Mouse (Mus musculus): ENCODE measurements around the gene Trmt5.

The Trmt5 gene

DNA sequence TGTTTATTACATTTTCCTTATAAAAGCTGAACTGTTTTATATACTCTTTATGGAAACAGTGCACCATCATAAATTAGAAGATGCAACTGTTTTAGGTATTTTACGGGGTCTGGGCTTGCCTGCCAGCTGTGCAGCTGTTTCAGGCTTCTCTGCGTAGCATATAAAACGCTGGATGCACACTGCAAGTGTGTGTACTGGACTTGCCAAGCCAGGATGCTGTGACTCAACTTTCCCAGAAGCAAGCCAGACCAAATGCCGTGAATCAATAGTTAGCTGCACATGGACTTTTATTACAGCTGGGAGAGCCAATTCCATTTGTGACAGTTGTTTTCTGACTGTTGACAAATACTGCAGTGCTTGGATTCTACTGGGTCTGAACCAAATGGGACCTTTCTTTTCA, 16.6 kb downstream of the Trmt5 start:
- no peak for DNase-seq (ENCODE audit: low spot score in 2 of 2)

DNA sequence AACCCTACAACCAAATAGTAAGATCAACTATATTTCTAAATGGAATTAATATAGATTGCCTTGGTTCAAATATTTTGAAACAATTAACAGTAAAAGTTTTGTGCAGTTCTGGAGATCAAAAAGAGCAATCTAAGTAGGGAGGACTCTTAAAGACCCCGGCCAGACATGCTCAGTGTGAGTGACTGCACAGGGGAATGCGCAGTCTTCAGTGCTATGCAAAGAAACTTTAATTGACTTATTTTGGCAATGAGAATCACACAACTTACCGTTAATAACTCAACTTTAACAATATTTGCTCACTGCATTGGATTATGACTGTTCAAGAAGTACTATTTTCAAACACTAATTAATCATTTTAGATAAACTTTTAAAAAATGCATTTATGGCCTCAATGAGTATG, 17.0 kb downstream of the Trmt5 start:
- no peak for DNase-seq (ENCODE audit: low spot score in 2 of 2)

DNA sequence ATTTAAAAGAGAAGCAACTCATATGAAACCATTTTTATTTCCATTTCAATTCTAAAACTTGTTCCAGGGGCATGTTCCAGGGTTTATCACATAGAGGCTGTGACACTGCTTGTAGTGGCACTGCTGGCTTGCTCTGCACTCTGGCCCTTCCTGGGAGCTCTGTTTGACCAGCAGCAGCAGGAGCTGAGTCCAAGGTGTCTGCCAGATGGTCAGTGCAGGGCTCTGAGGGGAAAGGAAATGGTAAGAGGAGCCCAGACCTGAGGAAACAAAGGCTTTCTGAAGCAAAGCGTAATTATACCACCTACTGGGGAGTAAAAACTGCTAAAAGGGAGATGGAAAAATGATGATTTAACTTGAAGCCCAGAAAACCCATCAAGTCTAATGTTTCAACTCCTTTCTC, 18.0 kb downstream of the Trmt5 start:
- no peak for DNase-seq (ENCODE audit: low spot score in 2 of 2)

DNA sequence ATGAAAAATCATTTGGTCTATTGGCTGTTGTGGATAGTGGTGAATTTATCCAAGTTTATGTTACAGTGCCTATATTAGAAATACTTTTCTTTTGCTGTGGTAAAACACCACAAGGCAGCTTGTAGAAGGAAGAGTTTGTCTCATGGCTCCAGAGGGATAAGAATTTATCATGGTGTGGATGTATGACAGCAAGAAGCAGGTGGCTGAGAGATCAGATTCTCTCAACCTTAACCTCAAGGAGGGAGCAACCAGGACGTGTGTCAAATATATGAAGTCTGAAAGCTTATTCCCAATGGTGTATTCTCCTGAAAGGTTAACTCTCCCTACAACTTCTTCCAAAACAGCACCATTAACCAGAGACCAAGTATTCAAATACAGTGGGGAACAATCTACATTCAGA, 19.9 kb downstream of the Trmt5 start:
- DNase-seq (ENCODE audit: low spot score in 2 of 2), result no peak

DNA sequence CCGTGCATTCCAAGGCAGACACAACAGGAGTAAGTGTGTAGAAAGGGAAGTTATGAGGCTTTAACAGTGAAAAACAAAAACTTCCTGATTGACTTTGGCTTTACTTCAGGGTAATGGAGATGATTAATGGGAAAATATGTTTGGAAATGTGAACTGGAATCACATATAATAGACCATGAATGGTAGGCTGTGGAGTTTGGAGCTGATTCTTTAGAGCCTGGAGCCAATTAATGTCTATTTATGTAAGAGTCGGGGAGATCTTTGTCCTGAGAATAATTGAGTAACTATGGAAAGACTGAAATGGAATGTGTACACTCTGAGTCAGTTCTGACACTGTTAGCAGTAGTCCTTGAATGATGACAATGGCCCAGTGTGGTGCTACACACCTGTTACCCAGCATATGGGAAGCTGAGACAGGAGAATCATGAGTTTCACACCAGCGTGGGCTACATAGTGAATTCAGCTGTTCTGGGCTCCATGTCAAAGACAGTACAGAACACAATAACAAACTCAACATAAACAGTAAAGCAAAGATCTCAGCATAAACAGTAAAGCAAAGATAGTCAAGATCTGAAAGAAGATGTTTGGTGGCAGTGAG, 21.0 kb downstream of the Trmt5 start:
- DNase-seq (ENCODE audit: low spot score in 2 of 2), result no peak

DNA sequence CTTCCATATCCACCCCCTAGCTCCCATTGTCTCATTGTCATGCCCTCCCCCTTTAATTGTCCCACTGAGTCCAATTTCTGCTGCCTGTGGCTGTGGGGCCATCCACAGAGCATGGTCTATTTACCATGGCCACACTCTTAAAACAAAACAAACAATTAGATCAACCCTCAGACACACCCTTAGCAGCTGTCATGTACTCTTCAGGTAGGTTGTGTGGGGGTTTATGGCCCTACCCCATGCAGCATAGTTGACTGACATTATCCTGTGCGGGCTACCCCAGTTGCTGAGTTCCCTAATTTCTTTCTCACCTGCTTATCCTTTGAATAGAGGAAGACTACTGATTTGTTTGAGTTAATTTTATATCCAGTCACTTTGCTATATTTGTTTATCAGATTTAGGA, 26.2 kb downstream of the Trmt5 start:
- DNase-seq (ENCODE audit: low spot score in 2 of 2), result no peak

DNA sequence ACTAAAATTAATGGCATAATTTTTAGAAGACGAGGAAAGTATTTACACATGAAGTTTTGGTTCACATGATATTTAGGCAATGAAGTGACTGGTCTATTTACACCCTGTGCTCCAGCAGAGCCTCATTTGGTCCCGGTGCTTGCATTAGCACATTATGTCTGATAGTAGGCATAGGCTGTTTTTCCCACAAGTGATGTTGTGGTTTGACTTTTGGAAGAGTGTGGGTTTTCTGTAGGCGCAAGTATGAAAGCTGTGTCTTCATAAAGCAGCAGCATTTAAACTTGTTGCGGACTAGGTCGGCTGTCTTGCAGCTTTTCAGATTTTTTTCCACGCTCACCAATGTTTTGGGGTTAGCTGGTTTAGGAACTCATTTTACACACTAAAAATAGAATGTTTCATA, 27.2 kb downstream of the Trmt5 start:
- DNase-seq (ENCODE audit: low spot score in 2 of 2), result no peak

DNA sequence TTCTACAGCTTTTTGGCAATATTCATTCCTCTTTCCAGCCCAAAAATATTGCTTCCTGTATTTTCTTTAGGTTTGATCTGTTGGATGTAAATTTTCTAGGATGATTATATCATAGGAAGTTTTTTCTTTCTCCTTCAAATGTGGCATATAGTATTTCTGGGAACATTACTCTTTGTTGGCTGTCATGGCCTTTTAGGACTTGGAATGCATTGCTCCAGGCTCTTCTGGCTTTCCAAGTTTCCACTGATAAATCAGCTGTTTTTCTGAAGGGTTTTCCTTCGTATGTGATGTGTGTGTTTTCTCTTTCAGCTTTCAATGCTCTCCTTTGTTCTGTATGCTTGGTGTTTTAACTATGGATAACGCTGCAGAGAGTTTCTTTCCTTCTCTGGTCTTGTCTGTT, 31.5 kb downstream of the Trmt5 start:
- DNase-seq (ENCODE audit: low spot score in 2 of 2), result no peak

- no peak for DNase-seq (ENCODE audit: low spot score in 2 of 2)
Measured at GRCm38 (mm10) chr12:73245687-73246086, 40.8 kb downstream of the Trmt5 start.

- DNase-seq (ENCODE audit: low spot score in 2 of 2), result no peak
Measured at GRCm38 (mm10) chr12:73241960-73242359, 44.5 kb downstream of the Trmt5 start.

DNA sequence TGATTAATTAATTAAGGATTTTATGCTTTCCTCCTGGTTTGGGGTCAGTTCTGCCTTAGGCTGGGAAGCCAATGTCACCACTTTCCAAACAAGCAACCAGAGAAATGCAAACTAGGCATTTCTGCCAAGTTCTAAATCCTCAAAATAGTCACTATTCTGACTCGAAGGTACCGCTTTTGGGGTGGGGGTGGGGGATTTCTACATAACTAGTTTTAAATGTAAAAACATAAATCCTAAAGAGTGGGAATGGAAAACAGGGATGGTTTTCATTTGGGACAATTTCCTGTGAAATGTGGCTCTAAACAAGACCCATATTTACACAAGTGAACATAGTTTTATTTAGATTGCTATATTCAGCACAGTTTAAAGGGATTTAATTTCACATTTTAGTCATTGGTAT, 53.9 kb downstream of the Trmt5 start:
- no peak for DNase-seq (ENCODE audit: low spot score in 2 of 2)

DNA sequence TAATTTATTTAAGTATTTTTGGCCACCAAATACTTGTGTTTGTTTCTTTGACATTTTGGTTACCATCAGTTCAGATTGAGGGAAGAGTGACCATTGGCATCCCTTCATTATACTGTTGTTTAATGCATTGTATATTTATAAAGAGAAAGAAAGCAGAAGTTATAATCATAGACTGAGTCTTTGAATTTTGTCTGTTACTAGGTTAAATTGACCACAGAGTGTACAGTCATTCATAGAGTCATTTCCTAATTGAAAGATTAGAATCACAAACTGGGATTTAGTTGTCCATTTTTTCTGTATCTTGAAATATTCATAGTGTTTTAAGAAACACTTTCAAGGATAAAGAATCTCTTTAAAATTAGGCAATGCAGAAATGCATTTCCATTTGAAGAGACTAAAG, 55.0 kb downstream of the Trmt5 start:
- DNase-seq (ENCODE audit: low spot score in 2 of 2), result no peak

DNA sequence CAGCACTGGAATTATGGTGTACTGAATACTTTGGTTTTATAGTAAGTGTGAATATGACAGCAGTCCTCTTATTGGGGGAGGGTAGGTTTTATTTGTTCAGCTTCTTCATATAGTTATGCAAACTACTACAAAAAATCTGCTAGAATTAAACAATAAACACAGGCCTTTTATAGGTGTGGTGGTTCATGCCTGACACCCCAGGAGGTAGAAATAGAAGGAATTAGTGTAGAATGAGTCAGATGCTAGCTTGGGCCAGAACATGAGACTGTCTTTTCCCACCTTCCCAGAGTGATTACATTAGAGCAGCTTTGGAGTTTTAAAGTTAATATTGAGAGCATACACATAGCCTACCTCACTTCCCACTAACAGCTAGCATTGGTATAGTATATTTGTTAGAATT, 56.3 kb downstream of the Trmt5 start:
- no peak for DNase-seq (ENCODE audit: low spot score in 2 of 2)
